Mouse (Mus musculus) gonadal fat pad, adult 2 months (tissue): ENCODE measurements at regions not wholly inside any gene's neighbourhood (a gene's known extent, or its start where the extent isn't known, plus 50 kb on each side); places are given as distances from the start of the nearest gene placed in this dataset.
"Not testable (repeated sequence)": the region's sequence is repeated elsewhere in the genome, so short reads cannot be mapped to it uniquely, and the experiment has no call there.

Experiments
- DNase-seq: peaks from one replicate; pipeline ENCODE4 v3.0.0-alpha.2; 2012; ENCODE audit warnings: low read depth

- no peak for DNase-seq
Measured at GRCm38 (mm10) chr14:18511094-18511493, 179.4 kb upstream of the Ube2e1 start.

GRCm38 (mm10) chr14:18508359-18508647, 176.6 kb upstream of the Ube2e1 start:
- no peak for DNase-seq

GRCm38 (mm10) chr14:18507582-18508358, 176.1 kb upstream of the Ube2e1 start:
- DNase-seq: no peak

- no peak for DNase-seq
Measured at GRCm38 (mm10) chr14:18506168-18506567, 174.5 kb upstream of the Ube2e1 start.

GRCm38 (mm10) chr14:18500249-18500832, 168.7 kb upstream of the Ube2e1 start:
- DNase-seq: no peak

GRCm38 (mm10) chr14:18494048-18494447, 162.4 kb upstream of the Ube2e1 start:
- no peak for DNase-seq

GRCm38 (mm10) chr14:18486132-18486800, 154.6 kb upstream of the Ube2e1 start:
- DNase-seq: no peak

GRCm38 (mm10) chr14:18485526-18485925, 153.9 kb upstream of the Ube2e1 start:
- no peak for DNase-seq

GRCm38 (mm10) chr14:18476795-18477320, 145.2 kb upstream of the Ube2e1 start:
- no peak for DNase-seq

GRCm38 (mm10) chr14:18468611-18469010, 137.0 kb upstream of the Ube2e1 start:
- DNase-seq: peak; percentile 20

GRCm38 (mm10) chr14:18466864-18467263, 135.2 kb upstream of the Ube2e1 start:
- not testable (repeated sequence) for DNase-seq

GRCm38 (mm10) chr14:18464199-18464598, 132.5 kb upstream of the Ube2e1 start:
- not testable (repeated sequence) for DNase-seq

- no peak for DNase-seq
Measured at GRCm38 (mm10) chr14:18463230-18463873, 131.7 kb upstream of the Ube2e1 start.

GRCm38 (mm10) chr14:18462381-18462780, 130.7 kb upstream of the Ube2e1 start:
- DNase-seq: no peak

GRCm38 (mm10) chr14:18448666-18449065, 117.0 kb upstream of the Ube2e1 start:
- no peak for DNase-seq

- DNase-seq: no peak
Measured at GRCm38 (mm10) chr14:18444492-18444891, 112.8 kb upstream of the Ube2e1 start.

GRCm38 (mm10) chr14:18428968-18429367, 97.3 kb upstream of the Ube2e1 start:
- not testable (repeated sequence) for DNase-seq

- no peak for DNase-seq
Measured at GRCm38 (mm10) chr14:18425887-18426286, 94.2 kb upstream of the Ube2e1 start.

GRCm38 (mm10) chr14:18416839-18417238, 85.2 kb upstream of the Ube2e1 start:
- no peak for DNase-seq

GRCm38 (mm10) chr14:18416319-18416718, 84.7 kb upstream of the Ube2e1 start:
- DNase-seq: no peak

- DNase-seq: no peak
Measured at GRCm38 (mm10) chr14:18398953-18399352, 67.3 kb upstream of the Ube2e1 start.

GRCm38 (mm10) chr14:18396206-18396764, 64.6 kb upstream of the Ube2e1 start:
- DNase-seq: no peak
